Mouse (Mus musculus): Measurements from ENCODE around the gene Ctla4. TPM values are rescaled to one million over a fixed set of nuclear protein-coding genes. Genes with fewer than 3 reads are reported as not detected.

Ctla4 gene
- polyA plus RNA-seq, 1 experiment from 2014 or later: not detected

- H3K4me2 ChIP-seq (ENCODE audit: low read length): no peak overlapping the region
- no peak for DNase-seq (ENCODE audit: low spot score)
- no peaks in the 10 kb centered on the region for H3K36me3 ChIP-seq (ENCODE audit: insufficient read depth, low read length)
- no peak for ATAC-seq (replicated peaks; ENCODE audit: low FRiP score, low read depth)
- H3K4me1 ChIP-seq (replicated peaks; ENCODE audit: insufficient read depth, low read length): no peaks in the 10 kb centered on the region
- 22% methylated on average over 3 of the region's 3 CpGs for WGBS
- no peak overlapping the region for H3K4me3 ChIP-seq (replicated peaks; ENCODE audit: low read depth, low read length)
- H3K9ac ChIP-seq (ENCODE audit: low read depth, low read length): no peak overlapping the region
- H3K9me3 ChIP-seq (replicated peaks; ENCODE audit: low read length): no peaks in the 10 kb centered on the region
- no peak overlapping the region for H3K27ac ChIP-seq
- no peaks in the 10 kb centered on the region for H3K27me3 ChIP-seq (ENCODE audit: insufficient read depth, low read length)
- no peak for TF ChIP-seq CTCF (IDR thresholded peaks at IDR 0.05; ENCODE audit: low read depth)
Measured at GRCm38 (mm10) chr1:60875267-60875666, 11.5 kb upstream of the Ctla4 start.

DNA sequence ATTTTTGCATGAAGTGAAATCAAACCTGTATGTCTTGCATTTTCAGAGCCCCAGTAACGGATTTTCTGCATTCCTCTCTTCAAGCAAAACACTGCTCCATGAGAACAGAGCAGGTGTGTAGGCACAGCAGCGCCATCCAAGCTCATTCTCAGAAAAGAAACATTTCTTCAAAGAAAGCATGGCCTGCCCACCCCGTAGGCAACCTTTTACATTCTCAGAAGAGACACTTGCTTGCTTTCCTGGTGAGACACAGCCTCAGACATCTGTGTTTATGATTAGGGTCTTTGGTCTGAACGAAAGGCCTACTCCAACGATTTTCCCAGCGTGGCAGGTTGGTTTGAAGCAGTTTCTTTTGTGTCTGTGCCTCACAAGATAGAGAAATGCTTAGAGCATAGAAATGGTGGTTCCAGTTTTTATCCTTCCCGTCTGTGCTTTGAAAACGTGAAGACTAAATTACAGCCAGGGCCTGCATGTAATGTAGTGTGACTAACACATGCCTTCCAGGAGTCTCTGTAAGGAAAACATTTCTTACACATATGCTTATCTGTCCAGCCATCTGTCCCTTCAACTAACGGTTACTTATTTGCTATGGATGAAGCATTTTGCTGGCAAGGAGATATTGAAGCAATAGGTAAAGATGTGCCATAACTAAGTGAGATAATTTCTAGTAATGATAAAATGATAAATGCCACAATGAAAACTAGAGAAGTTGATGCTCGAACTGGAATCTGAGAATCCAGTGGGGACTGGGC lies 6.5 kb upstream of the Ctla4 start:
- ATAC-seq (replicated peaks; ENCODE audit: low FRiP score, low read depth) (no peak), DNase-seq (ENCODE audit: low spot score) (no peak)
- no peak for TF ChIP-seq CTCF (IDR thresholded peaks at IDR 0.05; ENCODE audit: low read depth)
- no peak overlapping the region for H3K27ac ChIP-seq
- H3K4me2 ChIP-seq (ENCODE audit: low read length): no peak overlapping the region
- H3K27me3 ChIP-seq (ENCODE audit: insufficient read depth, low read length): no peaks in the 10 kb centered on the region
- 73% methylated on average over 10 of the region's 10 CpGs for WGBS
- no peaks in the 10 kb centered on the region for H3K4me1 ChIP-seq (replicated peaks; ENCODE audit: insufficient read depth, low read length)
- no peaks in the 10 kb centered on the region for H3K36me3 ChIP-seq (ENCODE audit: insufficient read depth, low read length)
- H3K9me3 ChIP-seq (replicated peaks; ENCODE audit: low read length): no peaks in the 10 kb centered on the region
- no peak overlapping the region for H3K9ac ChIP-seq (ENCODE audit: low read depth, low read length)
- no peak overlapping the region for H3K4me3 ChIP-seq (replicated peaks; ENCODE audit: low read depth, low read length)

DNA sequence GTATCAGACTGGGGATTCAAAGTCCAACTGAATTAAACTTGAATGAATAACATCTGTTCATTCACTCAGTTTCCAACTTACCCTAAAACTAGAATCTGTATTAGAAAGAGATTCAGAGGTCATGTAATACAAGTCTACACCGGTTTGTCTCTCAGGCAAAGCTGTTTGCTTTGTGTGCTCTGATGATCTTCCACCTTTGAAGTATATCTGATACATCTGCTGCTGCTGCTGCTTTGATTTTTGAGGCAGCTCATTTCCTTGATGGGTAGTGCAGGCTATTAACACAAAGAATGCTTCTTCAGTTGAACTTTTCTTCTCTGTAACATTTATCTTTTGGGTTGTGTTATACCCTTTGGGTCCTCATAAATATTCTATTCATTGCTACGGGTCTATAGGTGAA lies 4.0 kb upstream of the Ctla4 start:
- no peak for ATAC-seq (replicated peaks; ENCODE audit: low FRiP score, low read depth)
- Histone ChIP-seq H3K27ac (no peak overlapping the region), H3K4me2 (ENCODE audit: low read length) (no peak overlapping the region), H3K4me1 (replicated peaks; ENCODE audit: insufficient read depth, low read length) (no peaks in the 10 kb centered on the region), H3K4me3 (replicated peaks; ENCODE audit: low read depth, low read length) (no peak overlapping the region), H3K9ac (ENCODE audit: low read depth, low read length) (no peak overlapping the region), H3K36me3 (ENCODE audit: insufficient read depth, low read length) (no peaks in the 10 kb centered on the region), H3K27me3 (ENCODE audit: insufficient read depth, low read length) (no peaks in the 10 kb centered on the region), H3K9me3 (replicated peaks; ENCODE audit: low read length) (no peaks in the 10 kb centered on the region)
- no peak for TF ChIP-seq CTCF (IDR thresholded peaks at IDR 0.05; ENCODE audit: low read depth)
- WGBS: 22% methylated on average over 2 of the region's 2 CpGs
- no peak for DNase-seq (ENCODE audit: low spot score)

GRCm38 (mm10) chr1:60883279-60883678 lies 3.5 kb upstream of the Ctla4 start:
- WGBS: 66% methylated on average over 2 of the region's 2 CpGs
- no peak for ATAC-seq (replicated peaks; ENCODE audit: low FRiP score, low read depth)
- Histone ChIP-seq H3K36me3 (ENCODE audit: insufficient read depth, low read length) (no peaks in the 10 kb centered on the region), H3K9me3 (replicated peaks; ENCODE audit: low read length) (no peaks in the 10 kb centered on the region), H3K27me3 (ENCODE audit: insufficient read depth, low read length) (no peaks in the 10 kb centered on the region), H3K9ac (ENCODE audit: low read depth, low read length) (no peak overlapping the region), H3K4me3 (replicated peaks; ENCODE audit: low read depth, low read length) (no peak overlapping the region), H3K4me2 (ENCODE audit: low read length) (no peak overlapping the region), H3K27ac (no peak overlapping the region), H3K4me1 (replicated peaks; ENCODE audit: insufficient read depth, low read length) (no peaks in the 10 kb centered on the region)
- no peak for TF ChIP-seq CTCF (IDR thresholded peaks at IDR 0.05; ENCODE audit: low read depth)
- no peak for DNase-seq (ENCODE audit: low spot score)

GRCm38 (mm10) chr1:60884611-60885010 lies 2.2 kb upstream of the Ctla4 start:
- no peak overlapping the region for H3K4me3 ChIP-seq (replicated peaks; ENCODE audit: low read depth, low read length)
- H3K27me3 ChIP-seq (ENCODE audit: insufficient read depth, low read length): no peaks in the 10 kb centered on the region
- no peak overlapping the region for H3K4me2 ChIP-seq (ENCODE audit: low read length)
- 55% methylated on average over 1 of the region's 1 CpGs for WGBS
- no peak overlapping the region for H3K9ac ChIP-seq (ENCODE audit: low read depth, low read length)
- DNase-seq (ENCODE audit: low spot score): no peak
- no peak for TF ChIP-seq CTCF (IDR thresholded peaks at IDR 0.05; ENCODE audit: low read depth)
- H3K27ac ChIP-seq: no peak overlapping the region
- no peaks in the 10 kb centered on the region for H3K9me3 ChIP-seq (replicated peaks; ENCODE audit: low read length)
- no peaks in the 10 kb centered on the region for H3K36me3 ChIP-seq (ENCODE audit: insufficient read depth, low read length)
- ATAC-seq (replicated peaks; ENCODE audit: low FRiP score, low read depth): no peak
- no peaks in the 10 kb centered on the region for H3K4me1 ChIP-seq (replicated peaks; ENCODE audit: insufficient read depth, low read length)

DNA sequence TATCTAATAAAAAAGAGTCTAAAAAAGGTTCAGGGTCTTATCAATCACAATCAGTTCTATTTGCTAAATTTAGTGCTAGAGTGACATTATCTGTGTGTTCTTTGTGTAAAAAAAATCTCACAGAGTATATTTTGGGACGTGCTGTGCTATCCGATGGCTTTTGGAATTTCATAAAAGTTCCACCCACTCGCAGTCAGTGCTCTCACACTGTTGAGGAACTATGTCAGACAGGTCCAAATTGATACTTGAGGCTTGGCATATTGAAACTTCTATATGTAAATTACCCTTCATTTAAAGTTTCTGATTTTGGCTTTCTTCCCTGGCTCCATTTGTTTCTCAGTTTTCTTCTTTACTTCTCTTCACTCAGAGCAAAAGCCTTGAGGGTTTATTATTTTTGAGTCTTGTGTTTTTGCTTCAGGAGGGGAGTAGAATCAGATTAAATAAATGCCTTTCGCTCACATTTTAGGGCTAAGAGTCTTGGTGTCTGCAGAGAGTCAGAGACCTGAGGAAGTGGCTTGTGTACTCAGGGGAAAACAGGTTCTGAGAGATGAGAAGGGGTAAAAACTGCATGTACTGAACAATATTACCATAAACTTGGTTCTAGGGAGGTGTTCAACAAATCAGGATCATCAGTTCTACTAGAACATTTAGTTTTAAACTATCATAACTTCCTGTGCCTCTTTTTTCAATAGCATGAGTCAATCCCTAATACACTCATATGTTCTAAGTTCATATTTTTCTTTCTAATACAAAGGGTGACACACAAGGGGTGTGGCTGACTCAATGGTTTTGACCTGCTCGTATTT lies 11.5 kb downstream of the Ctla4 start:
- Histone ChIP-seq H3K27ac (no peak overlapping the region), H3K9ac (ENCODE audit: low read depth, low read length) (no peak overlapping the region), H3K4me1 (replicated peaks; ENCODE audit: insufficient read depth, low read length) (no peaks in the 10 kb centered on the region), H3K27me3 (ENCODE audit: insufficient read depth, low read length) (no peaks in the 10 kb centered on the region), H3K4me2 (ENCODE audit: low read length) (no peak overlapping the region), H3K36me3 (ENCODE audit: insufficient read depth, low read length) (no peaks in the 10 kb centered on the region), H3K9me3 (replicated peaks; ENCODE audit: low read length) (no peaks in the 10 kb centered on the region), H3K4me3 (replicated peaks; ENCODE audit: low read depth, low read length) (no peak overlapping the region)
- ATAC-seq (replicated peaks; ENCODE audit: low FRiP score, low read depth) (no peak), DNase-seq (ENCODE audit: low spot score) (no peak)
- WGBS: 79% methylated on average over 5 of the region's 5 CpGs
- no peak for TF ChIP-seq CTCF (IDR thresholded peaks at IDR 0.05; ENCODE audit: low read depth)
